Mouse (Mus musculus): ENCODE results near the gene Gm5935. TPM values are rescaled to one million over a fixed set of nuclear protein-coding genes. Genes with fewer than 3 reads are reported as not detected.

The Gm5935 gene
- polyA plus RNA-seq (2015; fragmentation: Nextera tagmentation; extraction: Ambion mirVana) = not detected in 2 replicates

GRCm38 (mm10) chrX:24775064-24775463, at the start of gene Gm5935:
Gene Gm5935 (minus strand): TSS chrX:24775164.

Other genes with a start within 250 kb of the Gm5935 start
- gene Gm4297, start 200.3 kb downstream of the Gm5935 start, polyA plus RNA-seq (2015; fragmentation: Nextera tagmentation; extraction: Ambion mirVana) = not detected in 2 replicates

Measured in urinary bladder, postnatal 0 days (tissue).